Mouse (Mus musculus) lung, postnatal 10 days (tissue): Measurements from ENCODE around the gene Lpcat2.
A peak's percentile ranks its signal among the peaks of the same experiment; 100 is the strongest.
"Not testable (repeated sequence)": the region's sequence is repeated elsewhere in the genome, so short reads cannot be mapped to it uniquely, and the experiment has no call there.

Experiments
- DNase-seq: peaks from one replicate; pipeline ENCODE4 v3.0.0; 2021

Gene Lpcat2

GRCm38 (mm10) chr8:92854673-92855072, 466 bp upstream of the Lpcat2 start:
- no peak for DNase-seq

GRCm38 (mm10) chr8:92856273-92856986, 1.3 kb downstream of the Lpcat2 start:
- no peak for DNase-seq

GRCm38 (mm10) chr8:92858475-92859182, 3.5 kb downstream of the Lpcat2 start:
- no peak for DNase-seq

GRCm38 (mm10) chr8:92861977-92862376, 6.8 kb downstream of the Lpcat2 start:
- DNase-seq: no peak

GRCm38 (mm10) chr8:92870281-92870680, 15.1 kb downstream of the Lpcat2 start:
- no peak for DNase-seq

GRCm38 (mm10) chr8:92872063-92872759, 17.1 kb downstream of the Lpcat2 start:
- DNase-seq: no peak

- DNase-seq: no peak
These were observed 20.7 kb downstream of the Lpcat2 start for GRCm38 (mm10) chr8:92875795-92876194.

GRCm38 (mm10) chr8:92881247-92881646, 26.1 kb downstream of the Lpcat2 start:
- DNase-seq: no peak

GRCm38 (mm10) chr8:92883771-92884170, 28.6 kb downstream of the Lpcat2 start:
- DNase-seq: peak; percentile 65

- DNase-seq: not testable (repeated sequence)
These were observed 37.1 kb downstream of the Lpcat2 start for GRCm38 (mm10) chr8:92892216-92892615.

GRCm38 (mm10) chr8:92893870-92894269, 38.7 kb downstream of the Lpcat2 start:
- DNase-seq: no peak

GRCm38 (mm10) chr8:92895053-92895452, 39.9 kb downstream of the Lpcat2 start:
- DNase-seq: no peak

- DNase-seq: no peak
These were observed 40.9 kb downstream of the Lpcat2 start for GRCm38 (mm10) chr8:92896056-92896455.

- no peak for DNase-seq
These were observed 41.5 kb downstream of the Lpcat2 start for GRCm38 (mm10) chr8:92896611-92897010.

GRCm38 (mm10) chr8:92897794-92898193, 42.7 kb downstream of the Lpcat2 start:
- DNase-seq: no peak

GRCm38 (mm10) chr8:92899590-92899989, 44.5 kb downstream of the Lpcat2 start:
- DNase-seq: no peak

- no peak for DNase-seq
These were observed 46.0 kb downstream of the Lpcat2 start, which contains the start of gene Capns2 for GRCm38 (mm10) chr8:92901107-92901506. Gene Capns2 (plus strand): TSS chr8:92901407.

- DNase-seq: no peak
These were observed 47.8 kb downstream of the Lpcat2 start for GRCm38 (mm10) chr8:92902981-92903380.

GRCm38 (mm10) chr8:92903488-92904135, 48.5 kb downstream of the Lpcat2 start:
- DNase-seq: no peak

GRCm38 (mm10) chr8:92906553-92906952, 51.4 kb downstream of the Lpcat2 start:
- no peak for DNase-seq

GRCm38 (mm10) chr8:92908448-92908847, 53.3 kb downstream of the Lpcat2 start:
- no peak for DNase-seq

GRCm38 (mm10) chr8:92911477-92911876, 56.3 kb downstream of the Lpcat2 start:
- no peak for DNase-seq

GRCm38 (mm10) chr8:92913396-92913795, 58.3 kb downstream of the Lpcat2 start:
- no peak for DNase-seq
